16 mouse cellular contexts compared by ENCODE assay signal in the genomic region with DNA sequence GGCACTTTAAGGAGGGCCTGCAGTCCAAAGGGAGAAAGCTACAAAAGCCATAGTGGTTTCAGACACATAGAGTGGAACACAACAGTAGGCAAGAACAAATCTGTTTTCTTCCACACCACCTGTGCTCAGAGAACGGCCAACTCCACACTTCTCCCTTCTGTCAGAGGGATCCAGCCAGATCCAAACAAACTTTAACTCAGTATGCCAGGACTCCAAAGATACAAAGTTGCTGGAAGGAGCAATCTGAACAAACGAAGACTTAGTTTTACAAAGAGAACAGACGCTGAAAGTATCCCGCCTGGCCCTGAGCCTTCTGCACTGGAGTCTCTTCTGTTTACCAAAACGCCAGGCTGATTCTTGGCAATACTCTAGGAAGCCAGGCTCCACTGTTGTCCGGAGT.
"Had no signal": no experiment of that assay in that cellular context is flagged by ENCODE, and none has a peak within 500 bp of the region (broad histone marks: within the 10 kb centered on the region; RNA-seq: fewer than 3 reads in every experiment).

No protein-coding gene starts in this region.

- H3K4me1 ChIP-seq: intestine, embryonic 15.5 days; limb, embryonic 12.5 days; lung, embryonic 15.5 days; midbrain, embryonic 13.5 days; stomach, embryonic 15.5 days had no signal

- H3K27ac ChIP-seq: intestine, embryonic 15.5 days; limb, embryonic 12.5 days; liver, embryonic 13.5 days; lung, embryonic 15.5 days; macrophage; midbrain, embryonic 13.5 days; stomach, embryonic 15.5 days had no signal

- DNase-seq: kidney, adult 18-20 months; kidney, postnatal 10 days; kidney, postnatal 4 days; liver; liver, embryonic 13.5 days; liver, postnatal 0 days; right cerebral cortex, postnatal 14 days; thymus, adult 18-20 months; thymus, postnatal 14 days had no signal

- H3K9ac ChIP-seq: intestine, embryonic 15.5 days; limb, embryonic 12.5 days; liver, embryonic 13.5 days; liver, postnatal 0 days; lung, embryonic 15.5 days; midbrain, embryonic 13.5 days; stomach, embryonic 15.5 days had no signal

- H3K27me3 ChIP-seq: intestine, embryonic 15.5 days; limb, embryonic 12.5 days; liver, embryonic 13.5 days; lung, embryonic 15.5 days; megakaryocyte, embryonic 14.5 days; midbrain, embryonic 13.5 days; stomach, embryonic 15.5 days had no signal

- H3K9me3 ChIP-seq: intestine, embryonic 15.5 days; limb, embryonic 12.5 days; liver, embryonic 13.5 days; lung, embryonic 15.5 days; megakaryocyte, embryonic 14.5 days; midbrain, embryonic 13.5 days; stomach, embryonic 15.5 days had no signal

- H3K4me3 ChIP-seq: intestine, embryonic 15.5 days; limb, embryonic 12.5 days; liver, embryonic 13.5 days; lung, embryonic 15.5 days; megakaryocyte, embryonic 14.5 days; midbrain, embryonic 13.5 days; stomach, embryonic 15.5 days had no signal
